Mouse (Mus musculus) midbrain, embryonic 14.5 days (tissue): ENCODE measurements around the gene Pla2g16. TPM values are rescaled to one million over a fixed set of nuclear protein-coding genes. Genes with fewer than 3 reads are reported as not detected.
A peak's percentile ranks its signal among the peaks of the same experiment; 100 is the strongest.

Experiments
- ATAC-seq: fragments of 200-750 bp; cut with Nextera tagmentation; 2 replicates; pipeline ENCODE4 v1.8.0; 2017; ENCODE audit warnings: moderate number of reproducible peaks, moderate library complexity; ENCODE audit not compliant: low FRiP score, low TSS enrichment
- DNase-seq: peaks from one replicate; pipeline ENCODE4 v3.0.0-alpha.2; 2015
- H3K27ac ChIP-seq: fragments of 300-500 bp; sonication (generic); replicated peaks from 2 replicates; pipeline ENCODE4 v1.5.1; 2014; ENCODE audit warnings: mild to moderate bottlenecking, low read depth, low read length, moderate library complexity
- H3K27me3 ChIP-seq: fragments of 300-500 bp; sonication (generic); 2 replicates; pipeline ENCODE4 v1.6.1; 2014; ENCODE audit warnings: low read length, control low read depth, mixed read lengths; ENCODE audit not compliant: control insufficient read depth, insufficient read depth
- H3K36me3 ChIP-seq: fragments of 300-500 bp; sonication (generic); 2 replicates; pipeline ENCODE4 v1.6.1; 2014; ENCODE audit warnings: low read length, control low read depth; ENCODE audit not compliant: control insufficient read depth, insufficient read depth
- H3K4me1 ChIP-seq: fragments of 300-500 bp; sonication (generic); 2 replicates; pipeline ENCODE4 v1.6.1; 2014; ENCODE audit warnings: mild to moderate bottlenecking, antibody characterized with exemption, low read length, control low read depth; ENCODE audit not compliant: control insufficient read depth, insufficient read depth
- H3K4me2 ChIP-seq: fragments of 300-500 bp; sonication (generic); 2 replicates; pipeline ENCODE4 v1.6.1; 2014; ENCODE audit warnings: mild to moderate bottlenecking, low read length, moderate library complexity
- H3K4me3 ChIP-seq: fragments of 300-500 bp; sonication (generic); replicated peaks from 2 replicates; pipeline ENCODE4 v1.5.1; 2014; ENCODE audit warnings: low read depth, low read length
- H3K9ac ChIP-seq: fragments of 300-500 bp; sonication (generic); replicated peaks from 2 replicates; pipeline ENCODE4 v1.6.1; 2014; ENCODE audit warnings: mild to moderate bottlenecking, low read length, moderate library complexity
- H3K9me3 ChIP-seq: fragments of 300-500 bp; sonication (generic); 2 replicates; pipeline ENCODE4 v1.6.1; 2016; ENCODE audit warnings: low read length, control low read depth, mixed read lengths; ENCODE audit not compliant: control insufficient read depth
- WGBS: fragments of 180-500 bp; shearing (Covaris S2); extraction: QIAGEN DNeasy Blood & Tissue Kit; methylation state at CpG from one replicate; pipeline ENCODE4 v1.1.7; 2014; 5-methylcytosine and 5-hydroxymethylcytosine counted together
- polyA plus RNA-seq: library from polyadenylated mRNA; unstranded; fragments of >200 nt; fragmentation: Nextera tagmentation; extraction: Ambion mirVana; gene quantifications from 2 replicates; pipeline ENCODE4 v1.2.1, GENCODE M21; 2014

Gene Pla2g16
- polyA plus RNA-seq, 1 experiment from 2014 or later = 2.5 TPM

DNA sequence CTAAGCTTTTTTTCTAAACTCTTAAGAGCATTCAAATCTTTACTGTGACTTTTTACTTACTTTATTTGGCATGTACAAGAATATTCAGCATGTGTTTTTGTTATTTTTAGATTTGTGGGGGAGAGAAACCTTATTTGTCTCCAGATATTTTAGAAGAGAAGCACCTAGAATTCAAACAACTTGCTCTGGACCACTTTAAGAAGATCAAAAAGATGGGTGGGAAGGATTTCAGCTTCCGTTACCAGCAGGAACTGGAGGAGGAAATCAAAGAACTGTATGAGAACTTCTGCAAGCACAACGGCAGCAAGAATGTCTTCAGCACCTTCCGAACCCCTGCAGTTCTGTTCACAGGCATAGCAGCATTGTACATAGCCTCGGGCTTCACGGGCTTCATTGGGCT is 25.4 kb upstream of the Pla2g16 start:
- no peak overlapping the region for H3K4me2 ChIP-seq
- ATAC-seq = no peak

DNA sequence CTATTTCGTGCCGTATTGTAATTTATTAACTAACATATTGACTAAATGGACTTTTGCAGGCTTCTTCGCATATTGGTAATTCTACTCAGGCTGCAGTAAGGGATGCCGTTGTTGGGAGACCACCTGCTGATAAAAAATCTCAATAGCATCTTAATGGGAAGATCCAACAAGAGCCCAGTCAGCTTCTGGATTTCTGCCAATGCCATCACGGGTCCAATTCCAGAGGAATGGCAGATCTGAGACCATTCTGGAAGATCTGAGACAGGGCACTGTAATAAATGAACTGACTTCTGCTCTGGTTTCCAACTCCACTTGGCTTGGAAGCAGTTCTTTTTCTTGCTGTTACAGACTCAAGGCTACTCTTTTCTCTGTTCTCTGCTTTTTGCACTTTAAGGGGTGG is 23.4 kb upstream of the Pla2g16 start:
- ATAC-seq = no peak

More for the DNA sequence above, 25.4 kb upstream of the Pla2g16 start:
- Histone ChIP-seq H3K9me3 (no peaks in the 10 kb centered on the region), H3K27me3 (no peaks in the 10 kb centered on the region), H3K36me3 (peaks cover 38% of the 10 kb centered on the region), H3K4me3 (no peak overlapping the region), H3K27ac (no peak overlapping the region), H3K9ac (no peak overlapping the region), H3K4me1 (no peaks in the 10 kb centered on the region)
- WGBS = 97% methylated on average over 5 of the region's 5 CpGs
- DNase-seq = no peak

DNA sequence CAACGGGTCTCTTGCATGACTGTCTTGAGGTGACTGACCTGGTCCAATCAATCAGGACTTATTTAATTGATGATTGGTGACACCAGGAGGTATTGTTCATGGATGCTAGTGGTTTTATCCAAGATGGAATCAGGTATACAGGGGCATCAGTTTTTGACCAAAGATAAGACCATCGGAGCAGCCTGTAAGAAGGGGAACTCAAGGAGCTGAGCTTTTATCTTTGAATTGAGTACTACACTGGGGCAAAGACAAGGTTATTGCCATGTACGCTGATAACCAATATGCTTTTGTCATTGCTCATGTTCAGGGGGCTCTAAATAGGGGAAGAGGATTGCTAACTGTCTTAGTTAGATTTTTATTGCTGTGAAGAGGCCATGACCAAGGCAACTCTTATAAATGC is 8.3 kb upstream of the Pla2g16 start:
- no peak for ATAC-seq
- Histone ChIP-seq H3K9me3 (no peaks in the 10 kb centered on the region; the same call in 1 of the 2 replicates), H3K27ac (no peak overlapping the region), H3K27me3 (no peaks in the 10 kb centered on the region), H3K4me2 (no peak overlapping the region), H3K4me1 (no peaks in the 10 kb centered on the region), H3K9ac (no peak overlapping the region), H3K4me3 (no peak overlapping the region), H3K36me3 (no peaks in the 10 kb centered on the region)
- 90% methylated on average over 3 of the region's 3 CpGs for WGBS
- DNase-seq = no peak

More for the DNA sequence above, 23.4 kb upstream of the Pla2g16 start:
- no peak overlapping the region for H3K4me3 ChIP-seq
- DNase-seq = peak; percentile 41
- no peaks in the 10 kb centered on the region for H3K9me3 ChIP-seq
- H3K36me3 ChIP-seq = peaks cover 34% of the 10 kb centered on the region
- H3K27ac ChIP-seq = no peak overlapping the region
- H3K27me3 ChIP-seq = no peaks in the 10 kb centered on the region
- no peak overlapping the region for H3K9ac ChIP-seq
- H3K4me2 ChIP-seq = no peak overlapping the region
- H3K4me1 ChIP-seq = no peaks in the 10 kb centered on the region
- 73% methylated on average over 5 of the region's 5 CpGs for WGBS

DNA sequence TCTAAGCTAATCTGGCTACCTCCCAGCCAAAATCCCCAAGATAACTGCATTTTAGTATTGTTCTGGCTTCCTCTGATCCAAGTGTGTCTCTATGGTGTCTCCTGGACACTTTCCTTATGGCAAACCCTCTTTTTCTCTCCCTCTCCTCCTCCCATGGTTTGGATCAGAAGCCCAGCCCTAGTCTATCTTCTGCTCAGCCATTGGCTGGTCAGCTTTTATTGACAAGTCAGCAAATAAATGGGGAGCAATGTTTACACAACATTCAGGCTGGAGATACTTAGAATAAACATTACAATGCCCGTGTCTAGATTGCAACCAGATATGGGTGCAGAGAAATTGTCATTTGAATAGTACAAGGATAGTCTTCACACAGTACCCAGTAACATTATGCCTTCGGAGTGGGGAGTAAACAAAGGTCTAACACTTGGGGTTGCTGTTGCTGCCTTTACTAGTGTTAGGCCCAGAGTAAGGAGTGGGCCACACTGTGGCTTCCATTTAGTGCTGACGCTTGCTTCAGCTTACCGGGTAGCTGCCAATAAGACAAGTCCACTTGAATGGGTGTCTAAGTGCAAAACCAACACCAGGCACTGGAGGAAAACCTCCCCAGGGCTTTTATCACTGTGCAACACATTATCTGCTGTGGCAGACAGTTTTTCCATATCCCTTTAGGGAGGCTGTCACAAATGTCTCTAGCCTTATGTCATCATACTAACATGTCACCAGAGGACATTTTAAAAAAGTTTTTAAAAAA is 5.5 kb upstream of the Pla2g16 start:
- Histone ChIP-seq H3K4me3 (no peak overlapping the region), H3K9ac (no peak overlapping the region), H3K27me3 (no peaks in the 10 kb centered on the region), H3K27ac (no peak overlapping the region), H3K4me2 (no peak overlapping the region), H3K4me1 (no peaks in the 10 kb centered on the region), H3K9me3 (no peaks in the 10 kb centered on the region), H3K36me3 (no peaks in the 10 kb centered on the region)
- ATAC-seq = no peak
- no peak for DNase-seq
- WGBS = 69% methylated on average over 4 of the region's 4 CpGs

DNA sequence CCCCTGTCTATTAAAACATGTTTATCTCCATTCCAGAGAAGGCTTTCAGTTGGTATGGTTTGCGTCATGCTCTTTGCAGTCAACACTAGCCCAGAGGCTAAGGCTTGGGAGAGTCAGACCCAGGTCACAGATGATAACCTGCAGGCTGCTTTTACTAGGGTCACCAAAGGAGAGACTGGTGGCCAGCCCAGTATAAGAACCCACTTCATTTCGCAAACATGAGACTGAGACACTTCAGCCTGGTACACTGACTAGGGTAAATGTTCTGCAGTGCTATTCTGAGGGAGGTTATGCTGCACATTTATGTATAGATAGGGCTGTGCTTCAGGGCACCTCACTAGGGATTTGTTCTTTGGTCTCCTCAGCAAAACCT is 5.0 kb upstream of the Pla2g16 start:
- no peaks in the 10 kb centered on the region for H3K27me3 ChIP-seq
- H3K27ac ChIP-seq = no peak overlapping the region
- DNase-seq (no peak), ATAC-seq (no peak)
- no peak overlapping the region for H3K4me2 ChIP-seq
- WGBS = 94% methylated on average over 2 of the region's 2 CpGs
- no peak overlapping the region for H3K9ac ChIP-seq
- H3K4me3 ChIP-seq = no peak overlapping the region
- no peaks in the 10 kb centered on the region for H3K36me3 ChIP-seq
- 0 out of 2 replicates have a peak, but pooled peaks cover 1% of the 10 kb centered on the region for H3K4me1 ChIP-seq
- no peaks in the 10 kb centered on the region for H3K9me3 ChIP-seq

DNA sequence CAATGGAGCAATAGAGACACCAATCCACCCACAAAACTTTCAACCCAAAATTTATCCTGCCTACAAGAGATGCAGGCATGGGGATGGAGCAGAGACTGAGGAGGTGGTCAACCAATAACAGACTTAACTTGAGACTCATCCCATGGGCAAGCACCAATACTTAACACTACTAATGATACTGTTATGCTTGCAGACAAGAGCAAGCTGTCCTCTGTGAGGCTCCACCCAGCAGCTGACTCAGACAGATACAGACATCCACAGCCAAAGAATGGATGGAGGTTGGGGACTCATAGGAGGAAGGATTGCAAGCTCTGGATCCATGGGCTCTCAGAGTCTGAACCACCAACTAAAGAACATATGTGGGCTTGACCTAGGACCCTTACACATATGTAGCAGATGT is 3.8 kb upstream of the Pla2g16 start:
- 0 out of 2 replicates have a peak, but pooled peaks cover 8% of the 10 kb centered on the region for H3K4me1 ChIP-seq
- no peaks in the 10 kb centered on the region for H3K9me3 ChIP-seq
- no peaks in the 10 kb centered on the region for H3K27me3 ChIP-seq
- no peak overlapping the region for H3K4me2 ChIP-seq
- H3K27ac ChIP-seq = no peak overlapping the region
- no peak for DNase-seq
- ATAC-seq = no peak
- H3K4me3 ChIP-seq = no peak overlapping the region
- no peaks in the 10 kb centered on the region for H3K36me3 ChIP-seq
- no peak overlapping the region for H3K9ac ChIP-seq

DNA sequence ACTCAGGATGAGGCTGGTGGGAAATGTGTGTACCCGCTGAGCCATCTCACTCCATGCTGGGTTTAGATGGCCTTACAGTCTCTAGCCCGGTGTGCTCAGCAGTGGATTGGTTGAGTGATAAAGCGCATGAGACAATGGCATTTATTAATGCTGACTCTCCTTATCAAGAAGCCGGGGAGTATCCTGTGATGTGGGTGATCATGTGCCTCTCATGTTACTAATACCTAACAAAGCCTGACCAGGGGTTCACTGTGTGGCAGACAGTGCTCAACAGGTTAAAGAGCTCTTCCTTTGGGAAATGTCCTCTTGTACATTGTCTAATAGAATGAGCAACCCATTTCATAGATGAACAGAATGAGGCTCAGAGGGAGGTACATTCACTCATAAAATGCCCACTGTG is 2.4 kb upstream of the Pla2g16 start:
- Histone ChIP-seq H3K4me2 (no peak overlapping the region), H3K36me3 (no peaks in the 10 kb centered on the region), H3K27ac (no peak overlapping the region), H3K9ac (no peak overlapping the region), H3K27me3 (no peaks in the 10 kb centered on the region), H3K4me3 (no peak overlapping the region), H3K9me3 (no peaks in the 10 kb centered on the region), H3K4me1 (0 out of 2 replicates have a peak, but pooled peaks cover 8% of the 10 kb centered on the region)
- no peak for ATAC-seq
- 81% methylated on average over 4 of the region's 4 CpGs for WGBS
- DNase-seq = no peak

DNA sequence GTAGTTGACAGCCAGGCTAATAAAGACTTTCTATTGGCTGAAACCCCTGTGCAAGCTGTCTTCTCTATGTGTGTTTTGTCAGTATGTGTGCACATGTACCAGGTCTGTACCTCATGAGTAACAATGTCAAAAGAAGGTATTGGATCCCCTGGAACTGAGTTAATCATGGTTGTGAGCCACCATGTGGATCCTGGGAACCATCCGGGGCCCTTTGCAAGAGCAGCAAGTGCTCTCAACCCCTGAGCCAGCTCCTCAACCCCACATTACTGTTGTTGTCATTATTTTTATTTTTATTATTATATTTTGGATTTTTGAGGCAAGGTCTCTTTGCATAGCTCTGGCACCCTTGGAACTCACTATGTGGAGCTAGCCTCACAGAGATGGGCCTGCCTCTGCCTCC is 618 bp upstream of the Pla2g16 start:
- DNase-seq (no peak), ATAC-seq (no peak)

DNA sequence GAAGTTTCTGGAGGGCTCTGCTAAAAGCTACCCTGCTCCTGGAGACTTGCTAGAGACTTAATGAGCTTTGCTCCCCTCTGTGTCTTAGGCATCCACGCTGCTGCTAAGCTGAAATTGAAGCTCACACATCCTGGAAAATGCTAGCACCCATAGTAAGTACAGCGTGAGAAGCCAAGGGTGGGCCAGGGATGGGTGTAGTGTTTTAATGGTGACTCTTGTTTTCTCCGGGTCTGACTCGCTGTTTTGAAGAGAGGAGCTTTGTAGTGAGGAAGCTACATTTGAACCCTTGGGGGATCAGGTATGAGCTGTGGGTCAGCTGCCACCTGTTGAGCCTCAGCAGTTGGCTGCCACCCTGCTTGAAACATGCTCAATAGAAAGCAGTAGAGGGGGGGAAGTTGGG is 585 bp downstream of the Pla2g16 start:
- no peaks in the 10 kb centered on the region for H3K9me3 ChIP-seq
- H3K9ac ChIP-seq = peak overlapping the region; percentile 30; the same call in 1 of the 2 replicates
- ATAC-seq (no peak), DNase-seq (no peak)
- no peak overlapping the region for H3K27ac ChIP-seq
- peak overlapping the region; percentile 29 for H3K4me3 ChIP-seq
- no peaks in the 10 kb centered on the region for H3K27me3 ChIP-seq
- peak overlapping the region; percentile 58 for H3K4me2 ChIP-seq
- H3K4me1 ChIP-seq = 0 out of 2 replicates have a peak, but pooled peaks cover 8% of the 10 kb centered on the region
- 10% methylated on average over 4 of the region's 4 CpGs for WGBS
- H3K36me3 ChIP-seq = no peaks in the 10 kb centered on the region

More for the DNA sequence above, 618 bp upstream of the Pla2g16 start:
- Histone ChIP-seq H3K9ac (no peak overlapping the region), H3K27ac (no peak overlapping the region), H3K4me1 (0 out of 2 replicates have a peak, but pooled peaks cover 8% of the 10 kb centered on the region), H3K36me3 (no peaks in the 10 kb centered on the region), H3K27me3 (no peaks in the 10 kb centered on the region), H3K4me3 (no peak overlapping the region), H3K4me2 (no peak overlapping the region), H3K9me3 (no peaks in the 10 kb centered on the region)
- 88% methylated on average over 1 of the region's 1 CpGs for WGBS
